Comparison of ENCODE assay signal across 8 mouse cellular contexts in the genomic region with DNA sequence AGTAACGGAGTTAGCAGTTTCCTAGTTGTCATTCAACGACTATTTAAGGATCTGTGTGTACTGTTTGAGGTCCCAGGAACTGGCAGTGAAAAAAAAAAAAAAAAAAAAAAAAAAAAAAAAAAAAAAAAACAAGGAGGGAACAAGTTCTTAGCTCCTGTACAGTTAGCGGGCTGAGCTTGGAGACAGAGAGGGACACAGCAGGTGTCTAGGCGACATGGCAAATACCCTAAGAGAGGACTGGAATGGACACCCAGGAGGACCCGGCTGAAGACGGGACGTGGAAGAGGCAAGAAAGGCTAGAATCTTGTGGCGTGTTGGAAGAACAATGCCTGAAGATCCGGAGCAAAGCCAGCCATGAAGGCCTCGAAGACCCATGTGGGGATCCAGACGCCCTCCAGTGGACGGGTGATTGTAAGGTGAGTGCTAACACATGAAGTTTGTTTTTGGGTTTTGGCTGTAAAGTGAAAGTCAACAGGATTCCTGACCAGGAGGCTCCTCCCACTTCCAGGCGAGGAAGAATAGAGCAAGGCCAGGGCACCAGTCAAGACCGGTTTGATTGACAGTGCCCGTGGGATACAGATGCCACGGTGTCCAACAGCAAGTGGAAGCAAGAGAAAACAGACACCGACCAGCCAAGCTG. TPM values are rescaled to one million over a fixed set of nuclear protein-coding genes. Genes with fewer than 3 reads are reported as not detected.
DNase-seq lines count a peak whose midpoint lies in the region; ATAC-seq and TF ChIP-seq lines count a peak whose summit lies in the region.

No protein-coding gene starts in this region.

- H3K4me2 ChIP-seq in midbrain, embryonic 11.5 days: peak overlapping the region; percentile 10; the same call in 1 of the 2 replicates
- H3K4me2 ChIP-seq in midbrain, embryonic 15.5 days: no peak overlapping the region
- H3K4me2 ChIP-seq in liver, embryonic 14.5 days (ENCODE audit: low read depth): peak overlapping the region; percentile 58

- TF ChIP-seq CTCF in liver, embryonic 14.5 days (IDR thresholded peaks at IDR 0.05; ENCODE audit: low read depth): peak; percentile 58

- peak; percentile 86 for DNase-seq in midbrain, embryonic 11.5 days (ENCODE audit: low spot score, missing footprints)
- peak; percentile 61 for DNase-seq in embryo, embryonic 11 days
- peak in 1 of 3 experiments; percentile 29 for DNase-seq in liver, embryonic 14.5 days (ENCODE audit: low read depth in 3 of 3, low spot score in 3 of 3)
- DNase-seq in thymus, postnatal 0 days (ENCODE audit: low spot score): peak; percentile 52
- no peak for DNase-seq in gastrocnemius, postnatal 4 days (ENCODE audit: low spot score in 2 of 2)
- DNase-seq in cerebellum, adult 18-20 months: no peak

- no peaks in the 10 kb centered on the region for H3K9me3 ChIP-seq in midbrain, embryonic 11.5 days (ENCODE audit: control insufficient read depth, low read length)
- no peaks in the 10 kb centered on the region for H3K9me3 ChIP-seq in midbrain, embryonic 15.5 days
- no peaks in the 10 kb centered on the region for H3K9me3 ChIP-seq in liver, embryonic 14.5 days (ENCODE audit: control insufficient read depth, low read length)

- no peak for TF ChIP-seq EP300 in liver, embryonic 14.5 days (IDR thresholded peaks at IDR 0.05; ENCODE audit: low read depth)

- H3K9ac ChIP-seq in midbrain, embryonic 11.5 days (ENCODE audit: low read length): no peak overlapping the region
- no peak overlapping the region for H3K9ac ChIP-seq in midbrain, embryonic 15.5 days
- no peak overlapping the region for H3K9ac ChIP-seq in liver, embryonic 14.5 days (replicated peaks)

- H3K27me3 ChIP-seq in midbrain, embryonic 11.5 days (ENCODE audit: control insufficient read depth, insufficient read depth, low read length): no peaks in the 10 kb centered on the region
- peaks cover 12% of the 10 kb centered on the region for H3K27me3 ChIP-seq in midbrain, embryonic 15.5 days (replicated peaks)
- H3K27me3 ChIP-seq in liver, embryonic 14.5 days (ENCODE audit: control insufficient read depth, insufficient read depth, low read length): no peaks in the 10 kb centered on the region; the same call in 1 of the 2 replicates

- ATAC-seq in midbrain, embryonic 11.5 days (ENCODE audit: low FRiP score): peak; percentile 44; the same call in 1 of the 2 replicates
- no peak for ATAC-seq in midbrain, embryonic 15.5 days (replicated peaks)
- ATAC-seq in inflammation-experienced regulatory T-cells, adult 6 months: peak; percentile 56
- peak; percentile 47; the same call in 1 of the 2 replicates for ATAC-seq in liver, embryonic 14.5 days (ENCODE audit: insufficient read depth)

- no peaks in the 10 kb centered on the region for H3K36me3 ChIP-seq in midbrain, embryonic 11.5 days (ENCODE audit: control insufficient read depth, insufficient read depth, low read length)
- no peaks in the 10 kb centered on the region for H3K36me3 ChIP-seq in midbrain, embryonic 15.5 days (replicated peaks)
- no peaks in the 10 kb centered on the region for H3K36me3 ChIP-seq in liver, embryonic 14.5 days (replicated peaks; ENCODE audit: control insufficient read depth, insufficient read depth, low read depth)

- no peak overlapping the region for H3K27ac ChIP-seq in midbrain, embryonic 11.5 days (ENCODE audit: low read depth, low read length)
- H3K27ac ChIP-seq in midbrain, embryonic 15.5 days: no peak overlapping the region
- H3K27ac ChIP-seq in liver, embryonic 14.5 days: no peak overlapping the region

- H3K4me3 ChIP-seq in midbrain, embryonic 11.5 days (ENCODE audit: low read depth, low read length): no peak overlapping the region
- H3K4me3 ChIP-seq in midbrain, embryonic 15.5 days: no peak overlapping the region
- peak overlapping the region; percentile 16 to 33; a peak in 3 of 4 replicates for H3K4me3 ChIP-seq in liver, embryonic 14.5 days (ENCODE audit: insufficient read depth in 1 of 2, low read depth in 2 of 2, low read length in 2 of 2)

- 24% methylated on average over 17 of the region's 17 CpGs for WGBS in midbrain, embryonic 11.5 days
- 32% methylated on average over 17 of the region's 17 CpGs for WGBS in midbrain, embryonic 15.5 days
- 17% methylated on average over 17 of the region's 17 CpGs for WGBS in liver, embryonic 14.5 days (ENCODE audit: insufficient replicate concordance)

- no peaks in the 10 kb centered on the region for H3K4me1 ChIP-seq in midbrain, embryonic 11.5 days (ENCODE audit: control insufficient read depth, insufficient read depth, low read length)
- H3K4me1 ChIP-seq in midbrain, embryonic 15.5 days: no peaks in the 10 kb centered on the region
- H3K4me1 ChIP-seq in liver, embryonic 14.5 days (replicated peaks; ENCODE audit: control insufficient read depth in 2 of 2, insufficient read depth in 2 of 2, low read length in 1 of 2): peaks cover 0 to 5% of the 10 kb centered on the region in 2 experiments; a peak in 2 of 4 replicates

RNA-seq across cellular contexts. Expression of a gene that starts 8.6 kb away (rescaled TPM):
- 0.92 and 1.8 TPM in 2 replicates for polyA plus RNA-seq in midbrain, embryonic 11.5 days (2014; fragmentation: Nextera tagmentation; extraction: Ambion mirVana)
- polyA plus RNA-seq in midbrain, embryonic 15.5 days (2015; fragmentation: Nextera tagmentation; extraction: Ambion mirVana): 0.31 and 0.49 TPM in 2 replicates
- polyA plus RNA-seq in inflammation-experienced regulatory T-cells, adult 6 months (2017; shearing (Covaris generic)): under 1 TPM in 2 of 3 experiments, not detected in 1; 0.15 to 0.18 TPM
- 1.9 and 2.0 TPM in 2 replicates for polyA plus RNA-seq in liver, embryonic 14.5 days (2012; rRNA removed)
- 3.8 and 3.9 TPM in 2 replicates for polyA plus RNA-seq in liver, embryonic 14.5 days (2014; fragmentation: Nextera tagmentation; extraction: Ambion mirVana)
- polyA plus RNA-seq in thymus, postnatal 0 days (2015; fragmentation: Nextera tagmentation; extraction: Ambion mirVana): 11.6 and 12.5 TPM in 2 replicates
- 1 to 10 TPM; 2.0 to 2.2 TPM for total RNA-seq in gastrocnemius, postnatal 4 days (2021)

RNA-seq across cellular contexts. Expression of a gene that starts 47.0 kb away (rescaled TPM):
- 6.1 and 6.6 TPM in 2 replicates for polyA plus RNA-seq in midbrain, embryonic 11.5 days (2014; fragmentation: Nextera tagmentation; extraction: Ambion mirVana)
- 10.1 and 10.3 TPM in 2 replicates for polyA plus RNA-seq in midbrain, embryonic 15.5 days (2015; fragmentation: Nextera tagmentation; extraction: Ambion mirVana)
- 10 to 100 TPM; 70.6 to 96.5 (median 76.2) TPM for polyA plus RNA-seq in inflammation-experienced regulatory T-cells, adult 6 months (2017; shearing (Covaris generic))
- polyA plus RNA-seq in liver, embryonic 14.5 days (2012; rRNA removed): 0.78 and 1.1 TPM in 2 replicates
- 1.5 and 1.6 TPM in 2 replicates for polyA plus RNA-seq in liver, embryonic 14.5 days (2014; fragmentation: Nextera tagmentation; extraction: Ambion mirVana)
- 37.1 and 40.4 TPM in 2 replicates for polyA plus RNA-seq in thymus, postnatal 0 days (2015; fragmentation: Nextera tagmentation; extraction: Ambion mirVana)
- 10 to 100 TPM; 11.3 to 11.8 TPM for total RNA-seq in gastrocnemius, postnatal 4 days (2021)

Comparison
In these comparisons a context has a peak if more than half of its experiments do, and no peak if none do; other contexts are left out.
1. DNase-seq: peak in midbrain, embryonic 11.5 days (single experiment), embryo, embryonic 11 days (single experiment) and thymus, postnatal 0 days (single experiment); none in gastrocnemius, postnatal 4 days (0 of 2) and cerebellum, adult 18-20 months (0 of 2).
2. H3K4me3 ChIP-seq: peak in liver, embryonic 14.5 days (2 of 2); none in midbrain, embryonic 11.5 days (single experiment) and midbrain, embryonic 15.5 days (single experiment).